Comparison of ENCODE assay signal across 31 mouse cellular contexts in the genomic region with DNA sequence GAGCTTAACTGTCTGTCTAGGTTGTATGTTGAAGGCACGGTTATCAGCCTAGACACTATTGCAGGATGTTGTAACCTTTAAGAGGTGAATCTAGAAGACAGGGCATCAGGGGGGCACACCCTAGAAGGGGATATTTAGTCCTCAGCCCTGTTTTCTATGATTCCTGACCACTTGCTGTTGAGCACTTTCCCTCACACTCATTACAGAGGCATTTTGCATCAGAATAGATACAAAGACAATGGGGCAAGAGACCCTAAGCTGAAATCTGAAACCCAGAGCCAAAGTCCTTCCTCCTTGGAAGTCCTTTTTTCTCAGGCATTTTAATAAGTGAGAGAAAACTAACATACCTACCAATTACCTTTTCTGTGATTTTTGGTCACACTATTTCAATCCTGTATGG.
"Had no signal": no experiment of that assay in that cellular context is flagged by ENCODE, and none has a peak within 500 bp of the region (broad histone marks: within the 10 kb centered on the region; RNA-seq: fewer than 3 reads in every experiment).

No protein-coding gene starts in this region.

- ATAC-seq: liver, embryonic 12.5 days; liver, postnatal 0 days; lung, postnatal 0 days; midbrain, embryonic 13.5 days; midbrain, embryonic 15.5 days; midbrain, embryonic 16.5 days had no signal

- H3K36me3 ChIP-seq: limb, embryonic 10.5 days; limb, embryonic 12.5 days; limb, embryonic 13.5 days; limb, embryonic 15.5 days; liver, embryonic 12.5 days; liver, embryonic 13.5 days; liver, embryonic 15.5 days; lung, embryonic 15.5 days; midbrain, embryonic 10.5 days; midbrain, embryonic 12.5 days; midbrain, embryonic 13.5 days; midbrain, embryonic 15.5 days had no signal

- DNase-seq: left cerebral cortex, postnatal 4 days; liver; liver, embryonic 13.5 days; liver, postnatal 0 days; lung, adult 18-20 months; lung, adult 2 months; lung, embryonic 14.5 days; lung, postnatal 10 days; lung, postnatal 14 days; lung, postnatal 36 days; lung, postnatal 4 days; midbrain, embryonic 14.5 days had no signal

- H3K27ac ChIP-seq: limb, embryonic 10.5 days; limb, embryonic 12.5 days; limb, embryonic 13.5 days; limb, embryonic 15.5 days; liver, embryonic 12.5 days; liver, embryonic 13.5 days; liver, embryonic 14.5 days; liver, embryonic 15.5 days; lung, embryonic 15.5 days; macrophage; midbrain, embryonic 10.5 days; midbrain, embryonic 12.5 days; midbrain, embryonic 13.5 days; midbrain, embryonic 15.5 days had no signal

- H3K27me3 ChIP-seq: limb, embryonic 12.5 days; limb, embryonic 13.5 days; limb, embryonic 15.5 days; liver, embryonic 12.5 days; liver, embryonic 13.5 days; liver, embryonic 15.5 days; lung, embryonic 15.5 days; megakaryocyte, embryonic 14.5 days; midbrain, embryonic 12.5 days; midbrain, embryonic 13.5 days; midbrain, embryonic 15.5 days had no signal

- H3K9me3 ChIP-seq: limb, embryonic 10.5 days; limb, embryonic 12.5 days; limb, embryonic 13.5 days; limb, embryonic 15.5 days; liver, embryonic 12.5 days; liver, embryonic 13.5 days; liver, embryonic 15.5 days; lung, embryonic 15.5 days; midbrain, embryonic 10.5 days; midbrain, embryonic 12.5 days; midbrain, embryonic 13.5 days; midbrain, embryonic 15.5 days had no signal

- H3K9ac ChIP-seq: limb, embryonic 12.5 days; limb, embryonic 13.5 days; limb, embryonic 15.5 days; liver, embryonic 12.5 days; liver, embryonic 13.5 days; liver, embryonic 14.5 days; liver, embryonic 15.5 days; liver, postnatal 0 days; lung, embryonic 14.5 days; lung, embryonic 15.5 days; midbrain, embryonic 12.5 days; midbrain, embryonic 13.5 days; midbrain, embryonic 15.5 days had no signal

- H3K4me1 ChIP-seq: limb, embryonic 10.5 days; limb, embryonic 12.5 days; limb, embryonic 13.5 days; limb, embryonic 15.5 days; liver, embryonic 12.5 days; liver, embryonic 13.5 days; liver, embryonic 15.5 days; lung, embryonic 15.5 days; megakaryocyte, embryonic 14.5 days; midbrain, embryonic 10.5 days; midbrain, embryonic 13.5 days; midbrain, embryonic 15.5 days had no signal

- H3K4me3 ChIP-seq: limb, embryonic 10.5 days; limb, embryonic 12.5 days; limb, embryonic 13.5 days; limb, embryonic 15.5 days; liver, embryonic 12.5 days; liver, embryonic 13.5 days; liver, embryonic 15.5 days; lung, embryonic 15.5 days; megakaryocyte, embryonic 14.5 days; midbrain, embryonic 10.5 days; midbrain, embryonic 12.5 days; midbrain, embryonic 13.5 days; midbrain, embryonic 15.5 days; myocyte had no signal

- H3K4me2 ChIP-seq: limb, embryonic 12.5 days; limb, embryonic 13.5 days; limb, embryonic 15.5 days; liver, embryonic 11.5 days; liver, embryonic 12.5 days; liver, embryonic 13.5 days; liver, embryonic 15.5 days; lung, embryonic 14.5 days; lung, embryonic 15.5 days; midbrain, embryonic 11.5 days; midbrain, embryonic 12.5 days; midbrain, embryonic 13.5 days; midbrain, embryonic 15.5 days had no signal
